Mouse (Mus musculus): ENCODE measurements around the gene Scyl1.
"Not testable (repeated sequence)": the region's sequence is repeated elsewhere in the genome, so short reads cannot be mapped to it uniquely, and the experiment has no call there.

Scyl1 gene

DNA sequence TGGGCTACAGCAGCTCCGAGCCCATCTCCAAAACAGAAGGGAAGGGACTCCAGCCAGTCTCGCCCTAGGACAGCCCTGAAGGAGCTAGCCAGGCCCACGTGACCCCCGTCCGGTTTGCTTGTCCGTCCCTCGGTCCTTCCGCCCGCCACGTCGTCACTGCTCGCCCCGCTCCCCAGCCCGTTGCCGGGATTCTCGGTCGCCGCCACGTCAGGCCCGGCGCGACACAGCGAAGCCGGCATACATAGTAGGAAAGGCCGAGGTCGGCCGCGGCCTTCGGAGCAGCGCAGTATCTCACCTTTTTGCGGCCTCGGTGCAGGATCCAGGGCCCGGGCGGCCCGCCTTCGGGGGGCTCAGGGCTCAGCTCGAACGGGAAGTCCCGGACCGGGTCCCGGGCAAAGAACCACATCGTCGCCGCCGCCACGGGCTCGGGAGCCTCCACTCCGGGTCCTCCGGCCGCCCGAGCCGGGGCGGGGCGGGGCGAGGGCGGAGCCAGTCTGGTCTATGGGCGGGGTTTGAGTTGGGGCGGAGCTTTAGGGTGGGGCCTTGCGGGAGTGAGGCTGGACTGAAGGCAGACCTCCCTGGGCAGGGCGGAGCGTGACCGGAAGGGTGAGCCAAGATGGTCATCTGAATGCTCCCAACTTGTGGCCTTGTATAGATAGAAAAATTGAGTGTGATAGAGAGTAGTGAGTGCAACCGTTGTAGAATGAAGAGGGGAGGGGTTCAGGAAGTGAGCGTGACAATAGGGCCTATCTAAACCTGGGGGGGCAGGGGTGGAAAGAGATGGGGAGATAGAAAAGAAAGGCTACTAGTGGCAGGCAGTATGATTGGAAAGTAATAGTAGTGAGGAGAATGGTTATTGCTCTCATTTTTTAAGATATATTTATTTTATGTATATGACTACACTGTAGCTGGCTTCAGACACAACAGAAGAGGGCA, at the start of gene Scyl1:
Gene Scyl1 (minus strand): TSS at position 495 of the 936 bp plus-strand sequence.
- peak; percentile 95 to 97 for DNase-seq

DNA sequence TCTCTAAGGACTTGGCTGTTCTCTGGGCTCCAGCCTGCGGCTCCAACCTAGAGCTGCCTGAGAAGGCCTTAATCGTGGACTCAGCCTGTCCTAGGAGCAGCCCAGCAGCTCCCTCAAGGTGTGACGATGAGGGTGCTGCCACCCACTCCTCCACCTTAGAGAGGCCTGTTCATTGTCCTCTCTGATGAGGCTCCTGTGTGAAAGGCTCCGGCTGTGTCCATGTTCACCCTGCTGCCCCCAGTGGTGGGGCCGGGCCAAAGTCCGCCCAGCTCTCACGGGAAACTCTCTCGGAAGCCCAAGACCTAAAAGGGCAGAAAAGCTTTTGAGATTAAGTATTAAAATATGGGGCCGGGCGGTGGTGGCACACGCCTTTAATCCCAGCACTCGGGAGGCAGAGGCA, 48.3 kb upstream of the Scyl1 start:
- DNase-seq = peak; percentile 82 to 90

DNA sequence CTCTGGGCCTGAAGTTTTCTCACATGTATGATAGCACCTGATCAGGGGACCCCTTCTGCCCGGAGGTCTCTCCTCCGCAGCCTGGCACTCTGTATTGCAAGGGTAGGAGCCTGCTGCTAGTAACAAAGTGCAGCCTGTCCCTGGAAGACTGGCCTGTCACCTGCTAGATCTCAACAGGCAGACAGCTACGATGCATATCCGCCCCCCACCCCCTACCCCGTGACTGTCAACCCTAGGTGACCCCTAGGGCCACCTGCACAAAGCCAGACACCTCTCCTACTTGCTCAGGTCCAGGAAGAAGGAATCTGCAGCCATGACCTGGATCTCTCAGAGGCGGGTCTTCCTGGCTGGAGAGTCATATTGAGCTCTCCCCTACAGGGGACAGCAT, 47.4 kb upstream of the Scyl1 start:
- no peak for DNase-seq

DNA sequence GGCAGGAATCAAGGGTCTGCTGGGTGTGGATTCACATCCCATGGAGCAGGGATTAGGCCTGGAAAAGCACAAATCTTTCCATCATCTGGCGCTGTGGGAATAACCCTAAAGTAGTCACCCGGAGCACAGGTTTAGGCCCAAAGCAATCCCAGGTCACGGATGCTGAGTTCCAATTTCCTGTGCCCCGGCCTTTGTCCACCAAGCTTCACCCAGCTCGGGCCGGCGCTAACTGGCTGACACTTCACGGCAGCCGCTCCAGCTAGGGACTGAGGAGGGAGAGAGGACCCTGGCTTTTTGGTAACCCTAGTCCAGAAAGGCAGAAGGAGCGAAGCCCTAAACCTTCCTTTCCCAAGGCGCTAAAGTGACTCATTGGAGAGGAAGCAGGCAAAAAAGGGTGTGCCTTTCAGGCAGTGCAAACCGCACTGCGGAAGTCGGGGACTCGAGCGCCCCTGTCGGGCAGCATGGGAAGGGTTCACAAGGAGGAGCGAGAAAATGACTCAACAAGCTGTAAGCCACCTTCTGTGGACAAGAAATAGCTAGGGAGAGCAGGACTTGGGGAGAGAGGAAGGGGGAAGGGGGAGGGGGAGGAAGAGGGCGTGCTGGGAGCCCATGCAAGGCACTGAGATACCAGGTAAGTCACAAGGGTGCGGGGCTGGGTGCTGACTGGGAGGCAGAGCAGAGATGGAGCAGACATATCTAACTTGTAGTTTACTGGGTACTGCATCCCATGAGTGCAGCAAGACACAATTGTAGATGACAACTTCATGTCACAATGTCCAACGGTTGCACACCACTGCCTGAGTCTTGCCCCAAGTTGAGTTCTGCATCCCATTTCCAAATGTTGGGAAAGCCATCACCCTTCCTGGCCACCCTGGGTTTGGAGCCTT, 46.7 kb upstream of the Scyl1 start:
- DNase-seq = peak; percentile 88 to 89

DNA sequence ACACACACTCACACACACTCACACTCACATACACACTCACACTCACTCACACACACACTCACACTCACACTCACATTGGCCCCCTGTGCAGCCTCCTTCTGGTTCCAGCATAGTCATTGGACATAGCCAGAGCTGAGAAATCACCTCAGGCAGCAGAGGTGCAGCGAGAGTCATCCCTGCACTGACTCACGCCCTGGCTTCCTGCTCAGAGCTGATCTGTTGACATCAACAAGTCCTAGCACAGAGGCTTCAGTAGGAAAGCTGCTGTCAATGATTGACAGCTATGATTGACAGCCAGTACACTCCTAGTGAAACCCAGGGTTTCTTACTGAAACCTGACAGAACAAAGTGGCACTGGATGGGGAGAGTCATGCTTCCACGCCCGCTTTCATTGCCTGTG, 44.7 kb upstream of the Scyl1 start:
- peak; percentile 82 to 88 for DNase-seq

DNA sequence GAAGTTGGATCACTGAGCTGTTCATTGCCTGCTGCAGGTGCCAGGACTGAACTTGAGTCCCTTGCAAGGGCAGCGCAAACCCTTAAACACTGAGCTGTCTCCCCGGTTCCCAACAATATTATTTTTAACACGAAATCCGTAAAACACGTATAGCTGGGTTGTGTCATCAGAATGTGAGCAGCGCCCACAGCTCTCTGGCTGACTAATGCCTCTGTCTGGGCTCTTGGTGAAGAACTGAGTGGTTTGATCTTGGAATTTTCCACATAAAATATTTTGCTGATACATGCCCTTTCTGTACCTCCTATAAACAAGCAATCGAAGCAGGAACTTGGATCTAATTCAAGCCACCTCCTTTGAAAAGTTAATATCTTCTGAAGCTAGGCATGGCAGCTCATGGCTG, 43.8 kb upstream of the Scyl1 start:
- peak; percentile 54 to 66 for DNase-seq

DNA sequence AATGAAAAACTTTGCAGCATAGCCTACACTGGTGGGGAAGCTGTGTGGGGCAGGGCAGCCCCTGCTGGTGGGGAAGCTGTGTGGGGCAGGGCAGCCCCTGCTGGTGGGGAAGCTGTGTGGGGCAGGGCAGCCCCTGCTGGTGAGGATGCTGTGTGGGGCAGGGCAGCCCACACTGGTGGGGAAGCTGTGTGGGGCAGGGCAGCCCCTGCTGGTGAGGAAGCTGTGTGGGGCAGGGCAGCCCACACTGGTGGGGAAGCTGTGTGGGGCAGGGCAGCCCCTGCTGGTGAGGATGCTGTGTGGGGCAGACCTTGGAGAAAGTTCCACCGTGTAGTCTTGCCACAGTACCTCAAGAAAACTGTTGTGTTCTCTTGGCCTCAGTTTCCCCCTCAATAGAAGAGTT, 42.8 kb upstream of the Scyl1 start:
- not testable (repeated sequence) for DNase-seq

DNA sequence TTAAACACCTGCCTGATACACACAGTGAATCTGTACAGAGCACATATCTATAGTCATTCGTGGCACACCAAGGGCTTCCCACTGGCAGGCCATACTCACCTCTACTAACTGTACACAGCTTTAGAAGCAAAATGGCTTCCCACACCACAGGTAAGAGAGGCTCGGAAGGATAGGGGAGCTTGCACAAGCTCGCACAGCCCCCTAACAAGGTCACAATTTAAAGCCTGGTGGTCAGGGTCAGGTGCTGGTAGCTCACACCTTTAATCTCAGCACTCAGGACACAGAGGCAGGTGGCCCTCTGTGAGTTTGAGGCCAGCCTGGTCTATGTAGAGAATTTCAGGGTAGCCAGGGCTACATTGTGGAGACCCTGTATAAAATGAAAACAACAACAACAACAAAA, 42.3 kb upstream of the Scyl1 start:
- DNase-seq = no peak

DNA sequence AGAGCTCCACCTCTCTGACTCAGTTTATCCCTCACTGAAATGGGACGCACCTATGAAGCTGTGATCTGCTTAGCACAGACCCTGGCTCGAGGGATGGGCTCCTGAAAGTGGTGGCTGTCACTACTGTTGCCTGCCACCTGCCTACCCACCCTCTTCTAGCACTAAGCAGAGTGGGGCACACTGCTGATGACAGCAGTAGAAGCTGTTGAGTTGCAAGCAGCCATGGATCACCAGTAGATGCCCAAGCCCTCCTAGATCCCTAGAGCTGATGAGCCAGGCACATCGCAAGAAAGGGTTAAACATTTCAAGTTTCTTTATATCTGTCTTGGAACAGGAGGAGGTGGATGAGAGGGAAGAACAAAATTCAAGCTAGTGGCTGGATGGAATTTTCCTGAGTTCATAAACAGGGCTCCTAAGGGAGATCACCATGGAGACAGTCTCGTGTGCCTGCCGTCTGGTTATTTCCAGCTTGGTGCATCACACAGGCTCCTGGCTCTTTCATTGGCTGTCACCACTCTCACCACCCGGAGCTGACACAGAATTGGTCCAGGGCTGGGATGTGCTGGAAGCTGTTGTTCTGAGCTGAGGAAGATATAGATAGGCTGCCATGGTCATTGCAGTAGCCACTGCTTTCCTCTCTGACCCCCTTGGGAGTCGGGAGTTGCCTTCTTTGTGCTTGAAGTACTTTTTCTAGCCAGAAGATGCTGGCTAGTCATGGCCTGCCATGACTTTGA, 40.7 kb upstream of the Scyl1 start:
- peak; percentile 82 to 91 for DNase-seq

DNA sequence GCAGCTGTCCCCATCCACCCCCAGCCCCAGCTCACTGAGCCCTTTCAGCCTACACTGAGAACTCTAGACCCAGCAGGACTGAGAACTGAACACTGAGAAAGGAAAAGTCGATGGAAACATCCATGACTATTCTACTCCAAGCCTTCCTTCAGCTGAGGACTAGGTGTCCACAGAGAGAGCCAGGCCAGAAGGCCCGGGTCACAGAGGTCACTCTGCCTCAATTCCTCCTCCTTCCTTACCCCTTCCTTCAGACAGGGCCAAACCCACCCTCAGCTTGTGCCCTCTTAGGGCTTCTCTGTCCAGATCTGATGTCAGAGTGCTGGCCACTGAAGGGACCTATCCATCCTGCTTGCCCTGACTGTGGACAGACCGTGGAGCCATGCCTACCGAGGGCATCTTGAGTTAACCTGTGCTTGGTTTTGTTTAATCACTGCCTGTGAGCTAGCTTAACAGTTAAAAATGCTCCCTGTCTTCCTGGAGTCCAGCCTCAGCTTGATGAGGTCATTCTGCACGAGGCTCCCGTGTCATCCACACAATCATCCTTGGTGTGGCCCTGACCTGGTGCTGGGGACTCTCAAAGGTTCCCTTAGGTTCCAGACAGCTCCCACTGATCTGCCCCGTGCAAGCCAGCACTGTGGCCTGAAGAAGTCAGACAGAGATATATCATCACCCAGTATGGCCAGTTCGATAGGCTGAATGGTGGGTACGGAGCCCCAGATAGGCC, 39.8 kb upstream of the Scyl1 start:
- DNase-seq = no peak

DNA sequence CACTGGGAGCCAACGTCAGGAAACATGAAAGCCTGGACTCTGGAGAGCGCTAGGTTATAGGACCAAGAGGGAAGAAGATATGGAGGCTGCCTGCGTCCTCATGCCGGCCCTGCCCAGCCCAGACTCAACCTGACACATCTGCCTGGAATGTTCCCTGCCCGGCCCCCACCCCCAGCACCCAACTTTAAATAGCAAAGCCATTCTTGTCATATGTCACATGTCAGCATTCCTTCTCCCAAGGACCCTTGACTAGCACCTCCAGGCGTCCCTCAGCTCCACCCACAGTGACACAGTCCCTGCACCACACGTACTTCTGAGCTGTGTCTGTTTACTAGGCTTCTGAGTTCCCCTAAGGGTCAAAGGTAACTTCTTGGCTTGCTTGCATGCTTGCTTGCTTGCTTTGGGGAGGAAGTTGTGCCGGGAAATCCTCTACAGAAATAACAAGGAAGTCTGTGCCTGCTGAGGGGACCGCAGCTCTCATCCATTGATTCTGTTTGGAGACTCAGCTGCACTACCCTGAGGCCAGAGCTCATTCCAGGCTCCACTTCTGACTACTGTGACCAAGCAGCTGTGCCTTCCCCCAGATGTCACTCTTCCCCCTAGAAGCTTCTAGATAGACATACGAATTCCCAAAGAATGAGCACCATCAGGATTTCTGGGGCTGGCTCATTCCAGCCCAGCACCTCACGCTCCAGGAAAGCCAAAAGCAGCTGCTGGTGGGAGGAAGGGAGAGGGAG, 39.1 kb upstream of the Scyl1 start:
- peak; percentile 68 to 83 for DNase-seq

DNA sequence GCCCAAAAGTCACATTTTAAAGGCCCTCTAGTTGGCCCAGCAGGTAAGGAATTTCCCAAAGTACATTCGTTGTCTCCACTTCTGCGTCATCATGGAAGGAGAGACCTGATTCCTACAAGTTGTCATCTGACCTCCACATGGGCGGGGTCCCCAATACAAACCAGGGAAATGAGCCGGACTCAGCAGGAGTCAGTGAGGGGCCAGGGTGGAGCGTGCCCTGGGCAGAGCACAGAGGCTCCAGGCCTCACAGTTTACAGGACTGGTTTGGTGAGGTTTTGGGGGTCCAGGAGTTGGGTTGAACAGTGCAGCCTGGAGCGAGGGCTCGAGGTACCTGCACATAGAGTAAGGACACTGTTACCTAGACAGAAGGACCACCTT, 38.5 kb upstream of the Scyl1 start:
- DNase-seq = no peak

DNA sequence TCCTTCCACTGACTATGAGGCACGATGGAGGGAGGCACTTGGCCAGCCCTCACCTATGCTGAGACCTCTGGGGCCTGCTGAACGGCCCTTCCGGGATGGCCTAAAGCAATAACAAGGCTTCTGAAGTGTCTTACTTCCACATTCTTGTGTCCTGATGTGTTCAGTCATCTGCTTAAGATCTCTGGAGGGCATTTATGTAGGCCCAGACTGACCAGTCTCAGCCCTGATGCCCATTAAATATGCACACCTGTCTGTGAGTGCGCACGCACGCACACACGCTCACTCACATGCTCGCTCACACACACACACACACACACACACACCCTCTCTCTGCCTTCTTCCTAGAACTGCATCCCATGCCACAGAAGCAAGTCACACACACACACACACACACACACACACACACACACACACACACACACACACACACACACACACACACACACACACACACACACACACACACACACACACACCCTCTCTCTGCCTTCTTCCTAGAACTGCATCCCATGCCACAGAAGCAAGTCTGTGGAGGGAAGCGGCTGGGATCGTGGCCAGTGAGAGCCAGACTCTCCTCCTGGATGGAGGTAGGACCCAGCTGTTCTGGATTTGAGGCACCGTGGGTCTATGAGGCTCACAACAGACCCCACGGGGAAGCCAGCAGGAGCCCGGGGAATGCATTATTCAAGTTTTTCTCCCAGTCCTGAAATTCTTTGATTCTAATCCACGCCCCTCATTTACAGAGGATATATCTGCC, 37.9 kb upstream of the Scyl1 start:
- no peak for DNase-seq

DNA sequence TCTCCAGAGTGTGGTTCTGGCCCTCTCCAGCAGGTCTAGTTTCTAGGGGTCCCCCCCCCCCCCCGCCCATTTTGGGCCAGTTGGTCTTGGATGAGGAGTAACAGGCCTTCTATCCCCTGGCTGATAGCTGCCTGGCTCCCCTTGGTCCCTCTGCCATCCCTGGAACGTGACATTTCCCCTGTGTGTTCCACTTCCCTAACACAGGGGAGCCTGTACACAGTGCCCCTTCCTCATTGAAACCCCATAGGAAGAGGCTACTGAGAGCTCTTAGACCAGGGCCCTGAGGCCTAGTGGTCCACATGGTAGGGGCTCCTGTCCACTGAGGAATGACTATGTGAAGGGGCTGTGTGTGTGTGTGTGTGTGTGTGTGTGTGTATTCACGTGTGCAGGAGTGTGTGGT, 36.5 kb upstream of the Scyl1 start:
- no peak for DNase-seq

DNA sequence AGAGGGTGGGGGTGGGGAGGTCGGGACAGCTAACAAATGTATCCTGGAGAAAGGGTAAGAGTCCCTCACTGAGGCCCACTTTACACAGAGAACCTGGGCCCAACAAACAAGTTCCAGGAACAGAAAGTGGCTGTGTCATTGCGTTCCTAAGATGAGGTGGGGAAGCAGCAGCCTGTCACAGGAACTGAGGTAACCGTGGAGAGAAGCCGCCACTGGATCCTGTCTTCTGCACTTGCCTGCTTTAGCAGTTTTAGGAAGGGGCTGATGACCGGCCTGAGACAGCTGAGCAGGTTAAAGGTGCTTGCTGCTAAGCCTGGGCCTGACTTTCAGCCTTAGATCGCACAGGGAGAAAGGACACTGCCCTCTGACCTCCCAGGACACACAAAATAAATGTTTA, 35.6 kb upstream of the Scyl1 start:
- no peak for DNase-seq

DNA sequence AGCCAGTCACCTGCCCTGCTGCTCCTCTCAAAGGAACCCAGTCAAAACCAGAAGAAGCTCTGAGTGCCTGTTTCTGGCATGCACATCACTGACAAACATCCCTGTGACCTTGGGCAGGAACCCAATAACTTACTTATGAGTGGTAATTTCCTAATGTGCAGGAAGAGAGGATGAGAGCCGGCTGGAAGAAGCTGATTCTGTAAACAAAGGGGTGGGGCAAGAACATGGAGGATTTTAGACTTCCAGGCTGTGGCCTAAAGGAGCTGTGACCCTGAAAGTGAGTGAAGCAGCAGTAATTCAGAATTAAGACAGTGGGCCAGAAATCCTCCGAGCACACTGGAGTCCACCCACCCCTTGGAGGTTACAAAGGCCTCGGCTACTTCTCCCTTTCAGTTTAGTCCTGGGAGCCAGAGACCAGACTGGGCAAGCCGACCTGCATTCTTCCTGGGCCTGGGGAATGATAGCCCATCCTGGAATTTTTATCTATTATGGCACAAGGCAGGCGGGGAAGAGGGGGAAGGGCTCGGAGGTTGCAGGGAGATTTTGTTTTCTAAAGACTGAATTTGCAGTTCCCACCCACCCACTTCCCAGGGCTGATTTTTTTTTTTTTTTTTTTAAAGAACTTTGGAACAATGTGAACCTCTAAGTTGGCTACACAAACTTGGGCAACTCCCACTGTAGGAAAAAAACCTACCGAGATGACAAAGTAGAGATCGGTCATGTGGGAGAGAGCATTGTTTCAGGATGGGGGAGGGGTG, 35.0 kb upstream of the Scyl1 start:
- peak in 1 of 2 experiments; percentile 79 for DNase-seq

DNA sequence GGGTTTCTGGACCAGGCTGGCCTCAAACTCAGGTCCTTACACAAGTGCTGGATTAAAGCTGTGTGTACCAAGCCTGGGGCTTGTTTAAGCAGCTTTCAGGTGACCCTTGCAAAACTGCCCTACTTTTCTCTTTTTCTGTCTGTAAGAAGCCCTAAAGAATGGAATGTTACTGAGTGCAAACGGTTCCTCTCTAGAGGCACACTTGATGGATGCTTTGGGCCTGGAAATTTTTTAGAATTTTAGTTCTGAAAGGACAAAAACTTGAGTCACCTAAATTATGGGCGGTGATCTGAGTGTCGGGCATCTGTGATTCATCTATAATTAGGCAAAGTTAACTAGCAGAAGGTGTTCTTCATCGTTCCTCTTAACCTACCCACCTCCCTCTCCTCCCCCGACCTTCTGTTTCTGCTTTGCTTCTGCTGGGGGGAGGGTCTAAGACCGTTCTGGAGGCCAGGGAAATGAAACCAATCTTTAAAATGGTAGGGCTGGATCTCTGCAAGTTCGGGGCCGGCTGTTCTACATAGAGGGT, 33.2 kb upstream of the Scyl1 start:
- DNase-seq = no peak

DNA sequence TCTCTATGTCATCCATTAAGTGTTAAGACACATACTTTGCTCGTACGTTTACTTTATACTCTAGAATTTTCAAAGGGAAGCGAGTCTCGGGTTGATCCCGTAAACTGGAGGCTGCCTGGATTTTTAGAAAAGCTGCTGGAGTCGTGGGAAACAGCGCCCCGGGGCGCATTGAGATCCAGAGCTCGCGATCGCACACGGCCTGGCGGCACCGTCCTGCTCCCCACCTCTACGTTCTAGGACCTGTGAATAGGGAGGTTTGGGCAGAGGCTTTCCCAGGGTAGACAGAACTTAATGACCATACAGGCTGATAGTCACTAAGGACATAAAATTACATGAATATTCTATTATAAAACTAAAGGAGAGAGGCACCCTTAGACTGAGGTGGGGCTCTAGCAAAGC, 32.7 kb upstream of the Scyl1 start:
- no peak for DNase-seq

DNA sequence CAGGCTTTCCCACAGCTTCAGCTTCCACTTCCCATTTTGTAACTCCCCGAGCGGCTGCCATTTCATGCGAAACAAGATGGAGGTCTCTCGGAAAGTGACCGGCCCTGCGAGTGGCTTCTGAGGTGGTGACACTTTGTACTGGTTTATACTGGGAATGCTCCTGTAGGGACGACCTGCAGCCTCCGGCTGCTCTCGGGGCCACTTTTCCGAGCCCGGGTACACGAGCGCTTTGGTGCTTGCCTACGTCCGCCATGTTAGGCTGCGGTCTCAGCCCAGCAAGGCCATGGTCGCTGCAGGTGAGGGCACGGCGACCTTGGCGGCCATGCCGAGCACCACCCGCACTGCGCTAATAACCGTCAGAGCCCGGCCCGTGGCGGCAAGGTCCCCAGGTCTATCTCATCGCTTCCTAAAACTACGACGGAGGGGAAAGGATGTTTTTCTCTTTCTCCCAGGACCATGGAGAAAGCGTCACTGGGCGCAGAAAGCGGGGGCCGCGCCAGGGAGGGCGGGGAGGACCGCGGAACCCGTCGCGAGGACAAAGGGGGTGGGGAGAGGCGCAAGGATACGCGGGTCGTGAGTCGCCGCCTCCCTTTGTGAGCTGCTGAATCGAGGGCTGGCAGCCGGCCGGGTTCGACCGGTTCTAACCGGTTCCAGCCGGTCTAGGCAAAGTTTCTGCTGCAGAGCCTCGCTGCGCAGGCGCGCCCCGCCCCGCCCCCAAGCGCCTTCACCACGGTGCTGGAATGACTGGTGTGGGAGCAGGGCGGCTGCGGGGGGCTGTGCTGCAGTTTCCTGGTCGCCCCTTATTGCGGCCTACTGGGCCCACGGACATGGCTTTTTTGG, 32.0 kb upstream of the Scyl1 start:
- DNase-seq = peak; percentile 99 to 100

All from kidney, adult 8-10 months (tissue).